Mouse (Mus musculus): ENCODE measurements around the gene Baat.
"Not testable (repeated sequence)": the region's sequence is repeated elsewhere in the genome, so short reads cannot be mapped to it uniquely, and the experiment has no call there.

Gene Baat

GRCm38 (mm10) chr4:49480896-49481295 is 25.5 kb downstream of the Baat start:
- no peak for DNase-seq

GRCm38 (mm10) chr4:49480104-49480760 is 26.1 kb downstream of the Baat start:
- no peak for DNase-seq

- not testable (repeated sequence) for DNase-seq
Observed at GRCm38 (mm10) chr4:49479035-49479434, 27.3 kb downstream of the Baat start.

- DNase-seq = peak in 1 of 2 experiments; percentile 2
Observed at GRCm38 (mm10) chr4:49478118-49478877, 28.1 kb downstream of the Baat start.

GRCm38 (mm10) chr4:49474583-49474982 is 31.8 kb downstream of the Baat start:
- no peak for DNase-seq

GRCm38 (mm10) chr4:49473435-49474100 is 32.8 kb downstream of the Baat start, which contains the start of gene Acnat1:
Acnat1 (minus strand) TSS chr4:49473912.
- no peak for DNase-seq

- DNase-seq = no peak
Observed at GRCm38 (mm10) chr4:49469435-49470151, 36.8 kb downstream of the Baat start.

- DNase-seq = no peak
Observed at GRCm38 (mm10) chr4:49467360-49467759, 39.0 kb downstream of the Baat start.

- DNase-seq = no peak
Observed at GRCm38 (mm10) chr4:49456171-49456570, 50.2 kb downstream of the Baat start.

- no peak for DNase-seq
Observed at GRCm38 (mm10) chr4:49451848-49452551, 54.4 kb downstream of the Baat start.

- DNase-seq = not testable (repeated sequence)
Observed at GRCm38 (mm10) chr4:49451133-49451847, 55.1 kb downstream of the Baat start.

All from cerebellum, postnatal 14 days (tissue).